21 mouse cellular contexts compared by ENCODE assay signal in genomic region chr2:160288538-160289151, GRCm38 (mm10). TPM values are rescaled to one million over a fixed set of nuclear protein-coding genes. Genes with fewer than 3 reads are reported as not detected.
"Had no signal": no experiment of that assay in that cellular context is flagged by ENCODE, and none has a peak within 500 bp of the region (broad histone marks: within the 10 kb centered on the region; RNA-seq: fewer than 3 reads in every experiment).

No protein-coding gene starts in this region.

- H3K4me1 ChIP-seq: midbrain, embryonic 10.5 days; midbrain, embryonic 12.5 days; neural tube, embryonic 13.5 days; neural tube, embryonic 15.5 days had no signal

- H3K9ac ChIP-seq: lung, embryonic 14.5 days; midbrain, embryonic 12.5 days; neural tube, embryonic 13.5 days; neural tube, embryonic 15.5 days had no signal

- H3K27ac ChIP-seq: midbrain, embryonic 10.5 days; midbrain, embryonic 12.5 days; neural tube, embryonic 13.5 days; neural tube, embryonic 15.5 days had no signal

- H3K4me2 ChIP-seq: lung, embryonic 14.5 days; midbrain, embryonic 12.5 days; neural tube, embryonic 13.5 days; neural tube, embryonic 15.5 days had no signal

- DNase-seq: lung, embryonic 14.5 days; lung, postnatal 10 days; lung, postnatal 4 days; midbrain, embryonic 14.5 days; retina, postnatal 1 day; right cerebral cortex, adult 18-20 months; right cerebral cortex, postnatal 25 days; right cerebral cortex, postnatal 4 days; spleen, adult 18-20 months; thymus, adult 18-20 months; thymus, postnatal 14 days; thymus, postnatal 36 days had no signal

- H3K9me3 ChIP-seq: midbrain, embryonic 10.5 days; midbrain, embryonic 12.5 days; neural tube, embryonic 13.5 days; neural tube, embryonic 15.5 days had no signal

- H3K27me3 ChIP-seq: midbrain, embryonic 12.5 days; neural tube, embryonic 13.5 days; neural tube, embryonic 15.5 days had no signal

- ATAC-seq: midbrain, embryonic 16.5 days had no signal

- H3K36me3 ChIP-seq: midbrain, embryonic 10.5 days; midbrain, embryonic 12.5 days; neural tube, embryonic 13.5 days; neural tube, embryonic 15.5 days had no signal

- H3K4me3 ChIP-seq: midbrain, embryonic 10.5 days; midbrain, embryonic 12.5 days; myocyte; neural tube, embryonic 13.5 days; neural tube, embryonic 15.5 days had no signal

RNA-seq across cellular contexts. Expression of gene Gm826, which starts 45.3 kb away (rescaled TPM):
- total RNA-seq: megakaryocyte-erythroid progenitor cell, adult 5-6 weeks had no signal
- polyA plus RNA-seq: midbrain, embryonic 16.5 days; myocyte; neural tube, embryonic 11.5 days; neural tube, embryonic 13.5 days; neural tube, embryonic 15.5 days; stomach, embryonic 14.5 days had no signal
